Mouse (Mus musculus) embryonic fibroblast, embryonic 13.5 days (primary cell): Measurements from ENCODE around the gene Snx8. TPM values are rescaled to one million over a fixed set of nuclear protein-coding genes. Genes with fewer than 3 reads are reported as not detected.
"Not testable (repeated sequence)": the region's sequence is repeated elsewhere in the genome, so short reads cannot be mapped to it uniquely, and the experiment has no call there.

Experiments
- H3K27ac ChIP-seq: 2 replicates; pipeline ENCODE4 v1.5.1; 2012; ENCODE audit warnings: low read length, control low read depth, inconsistent platforms; ENCODE audit not compliant: insufficient read depth
- H3K4me1 ChIP-seq: 2 replicates; pipeline ENCODE4 v1.6.1; 2011; ENCODE audit warnings: low read length; ENCODE audit not compliant: control insufficient read depth, insufficient read depth
- H3K4me3 ChIP-seq: 2 replicates; pipeline ENCODE4 v1.5.1; 2011; ENCODE audit warnings: mild to moderate bottlenecking, control low read depth, low read length; ENCODE audit not compliant: insufficient read depth
- CTCF ChIP-seq: IDR thresholded peaks from 2 replicates; pipeline ENCODE4 v1.5.1; 2011; ENCODE audit warnings: mild to moderate bottlenecking, control low read depth, low read length, moderate library complexity, borderline replicate concordance; ENCODE audit not compliant: insufficient read depth
- POLR2A ChIP-seq: IDR thresholded peaks from 2 replicates; pipeline ENCODE4 v1.6.1; 2011; ENCODE audit warnings: low read depth, mild to moderate bottlenecking, control low read depth, low read length, moderate library complexity
- polyA plus RNA-seq: library from polyadenylated mRNA; stranded (reverse); fragments of >200 nt; gene quantifications from 2 replicates; pipeline ENCODE4 v1.2.4, GENCODE M21; 2011; ENCODE audit warnings: low read depth; ENCODE audit not compliant: missing spikeins, insufficient read length

The Snx8 gene
- polyA plus RNA-seq, 1 experiment = 16.4 TPM

DNA sequence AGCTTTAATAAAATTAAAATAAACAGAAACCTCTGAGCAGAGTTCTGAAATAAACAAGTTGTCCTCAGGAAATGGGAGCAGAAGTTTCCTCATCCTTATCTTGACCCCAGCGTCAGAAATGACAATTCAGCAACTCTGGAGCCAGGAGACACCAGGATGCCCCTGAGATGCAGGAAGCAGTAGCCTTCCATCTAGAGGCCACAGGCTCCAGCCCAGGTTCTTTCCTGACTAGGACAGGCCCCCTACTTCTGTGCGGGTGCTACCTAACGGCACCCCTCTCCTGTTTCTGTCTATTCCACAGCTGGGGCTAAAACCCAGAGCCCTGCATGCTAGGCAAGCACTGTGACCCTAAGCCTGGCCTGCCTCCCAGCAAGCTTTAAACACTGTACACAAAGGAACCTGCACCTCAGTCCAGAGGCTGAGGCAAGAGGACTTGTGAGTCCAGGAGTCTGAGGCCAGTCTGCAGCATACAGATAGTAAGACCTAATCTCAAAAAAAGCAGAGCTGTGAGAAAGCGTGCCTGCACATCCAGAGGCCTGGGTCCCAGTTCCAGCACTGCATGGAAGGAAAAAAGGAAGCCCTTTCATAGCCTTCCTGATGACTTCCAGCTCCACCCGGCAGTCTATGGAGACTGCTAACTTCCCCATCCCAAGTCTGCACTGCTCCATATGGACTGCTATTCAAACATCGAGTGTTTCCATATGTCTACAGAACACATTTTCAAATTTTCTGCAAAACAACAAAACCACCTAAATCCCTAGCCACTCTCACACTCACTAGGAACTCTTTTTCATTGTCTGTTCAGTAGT, 18.4 kb downstream of the Snx8 start:
- TF ChIP-seq POLR2A (no peak), CTCF (no peak)
- 0 out of 2 replicates have a peak, but pooled peaks cover 2% of the 10 kb centered on the region for H3K4me1 ChIP-seq

DNA sequence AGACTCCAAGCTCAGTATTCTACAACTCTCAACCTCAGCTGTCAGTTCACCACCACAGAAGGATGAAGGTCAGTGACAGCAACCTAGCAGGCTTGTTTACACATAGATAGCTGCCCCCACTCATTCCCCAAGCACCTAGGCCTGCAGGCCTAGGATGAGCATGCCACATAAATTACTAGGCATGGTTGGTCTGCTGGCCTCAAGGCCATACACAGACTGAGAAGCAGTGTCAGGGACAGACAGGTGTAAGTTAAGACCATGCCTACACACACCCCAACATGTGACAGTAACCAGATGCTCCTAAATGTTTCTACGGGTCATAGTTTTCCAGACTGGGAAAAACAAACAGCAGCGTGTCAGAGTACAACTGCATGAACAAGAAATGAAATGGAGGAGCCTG, 19.6 kb downstream of the Snx8 start:
- no peak for TF ChIP-seq CTCF
- no peak for TF ChIP-seq POLR2A
- H3K27ac ChIP-seq = no peak overlapping the region

More for the DNA sequence above, 18.4 kb downstream of the Snx8 start:
- Histone ChIP-seq H3K27ac (no peak overlapping the region), H3K4me3 (no peak overlapping the region)

DNA sequence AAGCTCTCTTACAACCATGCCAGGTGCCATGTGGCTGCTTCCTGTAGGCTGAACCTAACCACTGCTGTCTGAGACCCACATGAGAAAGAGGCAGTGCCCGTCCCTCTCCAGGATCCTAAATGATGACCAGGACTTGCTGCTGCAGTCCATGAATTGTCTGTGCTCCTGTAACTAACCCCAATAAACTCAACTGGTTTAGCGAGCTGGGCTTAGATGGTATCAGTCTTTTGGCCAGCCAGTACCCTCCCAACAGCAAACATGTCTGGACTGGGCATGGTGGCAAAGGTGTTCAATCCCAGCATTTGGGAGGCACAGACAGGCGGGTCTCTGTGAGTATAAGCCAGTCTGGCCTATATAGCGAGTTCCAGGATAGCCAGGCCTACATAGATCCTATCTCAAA, 20.1 kb downstream of the Snx8 start:
- TF ChIP-seq CTCF = no peak
- TF ChIP-seq POLR2A = no peak
- H3K4me1 ChIP-seq = 0 out of 2 replicates have a peak, but pooled peaks cover 2% of the 10 kb centered on the region
- H3K27ac ChIP-seq = no peak overlapping the region
- H3K4me3 ChIP-seq = no peak overlapping the region

More for the DNA sequence above, 19.6 kb downstream of the Snx8 start:
- no peak overlapping the region for H3K4me3 ChIP-seq
- H3K4me1 ChIP-seq = 0 out of 2 replicates have a peak, but pooled peaks cover 2% of the 10 kb centered on the region

DNA sequence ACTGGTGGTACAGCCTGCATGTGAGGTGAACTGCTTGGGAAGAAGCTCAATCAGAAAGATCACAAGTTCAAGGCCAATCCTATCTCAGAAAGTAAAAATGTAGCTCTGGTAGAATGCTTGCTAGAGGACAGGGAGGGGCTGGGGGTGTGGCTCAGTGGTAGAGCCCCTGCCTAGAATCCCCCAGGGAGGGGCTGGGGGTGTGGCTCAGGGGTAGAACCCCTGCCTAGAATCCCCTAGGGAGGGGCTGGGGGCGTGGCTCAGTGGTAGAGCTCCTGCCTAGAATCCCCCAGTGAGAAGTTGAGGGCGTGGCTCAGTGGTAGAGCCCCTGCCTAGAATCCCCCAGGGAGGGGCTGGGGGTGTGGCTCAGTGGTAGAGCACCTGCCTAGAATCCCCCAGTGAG, 20.9 kb downstream of the Snx8 start:
- not testable (repeated sequence) for H3K4me3 ChIP-seq, H3K4me1 ChIP-seq, H3K27ac ChIP-seq

DNA sequence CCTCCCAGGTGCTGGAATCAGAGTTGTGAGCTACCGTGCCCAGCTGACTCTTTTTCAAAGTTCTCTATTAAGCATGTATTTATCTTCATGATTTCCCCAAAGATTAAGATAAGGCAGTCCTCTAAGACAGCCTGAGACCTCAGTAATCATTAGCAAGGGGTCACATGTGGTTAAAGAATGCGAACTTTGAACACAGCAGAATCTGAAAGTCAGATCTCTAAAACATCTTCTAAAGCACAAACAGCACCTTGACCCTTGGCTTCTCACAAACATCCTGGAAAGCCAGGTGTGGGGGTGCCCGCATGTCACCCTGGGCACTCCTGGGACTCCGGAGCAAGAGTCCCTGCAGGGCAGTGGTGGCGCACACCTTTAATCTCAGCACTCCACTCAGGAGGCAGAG, 24.6 kb downstream of the Snx8 start:
- H3K4me1 ChIP-seq = no peaks in the 10 kb centered on the region
- TF ChIP-seq POLR2A (no peak), CTCF (no peak)
- no peak overlapping the region for H3K4me3 ChIP-seq

DNA sequence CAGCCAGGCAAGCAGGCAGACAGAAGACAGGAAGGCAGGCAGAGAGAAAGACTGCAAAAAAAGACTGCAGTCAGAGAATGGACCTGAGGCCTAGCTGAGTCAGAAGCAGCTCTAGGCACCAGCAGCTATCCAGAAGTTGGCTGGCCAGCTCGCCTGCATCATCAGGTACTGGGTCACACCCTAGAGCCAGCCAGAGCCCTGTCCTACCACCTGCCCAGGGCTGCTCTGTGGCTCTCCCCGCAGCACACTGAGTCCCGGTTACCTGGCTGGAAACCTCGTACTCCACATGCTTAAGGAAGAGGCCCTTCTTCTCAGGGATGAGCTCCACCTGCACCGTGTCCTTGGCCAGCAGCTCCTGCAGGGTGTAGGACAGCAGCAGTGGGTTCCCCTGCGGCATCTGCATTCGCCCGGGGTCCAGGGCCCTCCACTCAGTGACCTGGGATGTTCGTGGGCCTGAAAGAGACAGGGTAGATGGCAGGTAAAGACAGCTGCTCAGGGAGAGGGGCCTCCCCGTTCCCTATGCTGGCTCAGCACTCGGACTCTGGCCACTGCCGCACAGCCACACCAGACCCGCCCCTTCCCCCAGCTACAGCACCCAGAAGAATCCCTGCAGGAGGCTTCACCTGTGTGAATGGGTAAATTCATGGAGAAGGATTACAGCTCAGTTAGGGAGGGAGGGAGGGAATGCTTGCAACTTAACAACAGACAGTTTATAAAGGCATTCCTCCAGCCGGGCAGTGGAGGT, 29.0 kb downstream of the Snx8 start:
- TF ChIP-seq CTCF = no peak
- no peak for TF ChIP-seq POLR2A
- H3K4me1 ChIP-seq = no peaks in the 10 kb centered on the region
- H3K27ac ChIP-seq = no peak overlapping the region
- no peak overlapping the region for H3K4me3 ChIP-seq

More for the DNA sequence above, 24.6 kb downstream of the Snx8 start:
- H3K27ac ChIP-seq = no peak overlapping the region

DNA sequence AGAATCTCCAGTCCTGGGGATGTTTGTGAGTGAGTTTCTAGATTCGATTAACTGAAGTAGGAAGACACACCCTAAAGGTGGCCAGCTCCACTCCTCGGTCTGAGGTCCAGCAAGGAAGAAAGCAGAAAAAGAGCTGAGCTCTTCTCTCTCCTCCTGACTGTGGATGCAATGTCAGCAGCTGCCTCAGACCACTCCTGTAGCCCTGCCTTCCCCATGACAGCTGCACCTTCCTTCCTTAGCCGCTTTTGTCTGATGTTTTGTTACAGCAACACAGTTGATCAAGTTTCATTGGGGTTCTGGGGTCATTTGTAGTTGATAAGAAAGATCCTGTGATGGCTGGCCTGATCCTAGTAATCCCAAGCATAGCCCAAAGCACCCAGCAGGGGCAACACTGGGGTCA, 31.6 kb downstream of the Snx8 start:
- no peak for TF ChIP-seq CTCF
- TF ChIP-seq POLR2A = no peak

DNA sequence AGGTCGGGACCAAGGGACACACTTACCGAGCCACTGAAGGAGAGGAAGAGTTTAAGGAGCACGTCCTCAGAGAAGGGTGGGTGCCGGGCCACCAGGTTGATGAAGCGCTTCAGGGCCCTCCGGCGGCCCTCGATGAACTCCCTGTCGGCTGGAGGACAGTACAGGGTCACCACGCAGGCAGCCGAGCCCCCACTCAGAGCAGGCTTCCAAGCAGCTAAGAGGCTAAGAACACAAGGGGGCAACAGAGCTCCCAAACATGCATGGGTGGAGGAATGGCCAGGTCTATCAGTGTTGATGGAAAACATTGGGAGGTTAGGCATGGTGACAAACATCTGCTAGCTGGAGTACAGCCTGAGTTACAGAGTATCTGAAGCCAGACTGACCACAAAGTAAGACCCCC, 33.1 kb downstream of the Snx8 start:
- Histone ChIP-seq H3K4me1 (no peaks in the 10 kb centered on the region), H3K27ac (no peak overlapping the region)
- TF ChIP-seq CTCF = no peak

More for the DNA sequence above, 31.6 kb downstream of the Snx8 start:
- Histone ChIP-seq H3K4me1 (no peaks in the 10 kb centered on the region), H3K27ac (no peak overlapping the region), H3K4me3 (no peak overlapping the region)

DNA sequence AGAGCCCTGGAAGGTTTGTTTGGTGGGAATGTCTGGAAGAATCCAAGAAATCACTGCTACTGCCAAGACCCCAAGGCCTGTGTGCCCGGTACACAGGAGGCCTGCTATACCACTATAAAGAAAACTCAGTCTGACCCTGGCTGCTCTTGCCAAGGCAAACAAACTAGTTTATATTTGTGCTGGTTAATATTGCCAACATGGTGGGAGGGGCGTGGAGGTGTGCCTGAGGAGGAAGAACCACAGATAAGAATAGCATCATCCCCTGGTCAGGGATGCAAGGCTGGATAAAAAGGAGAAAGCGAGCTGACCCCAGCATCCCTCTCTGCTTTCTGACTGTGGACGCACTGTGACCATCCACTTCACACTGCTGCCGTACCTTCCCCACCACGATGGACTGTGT, 36.7 kb downstream of the Snx8 start:
- Histone ChIP-seq H3K27ac (no peak overlapping the region), H3K4me3 (no peak overlapping the region), H3K4me1 (no peaks in the 10 kb centered on the region)
- TF ChIP-seq POLR2A (no peak), CTCF (no peak)

More for the DNA sequence above, 33.1 kb downstream of the Snx8 start:
- H3K4me3 ChIP-seq = no peak overlapping the region
